Mouse (Mus musculus) CH12.LX (cell line): Measurements from ENCODE around the gene Fscn1.

Experiments used
- MAFK ChIP-seq: IDR thresholded peaks from 2 replicates; pipeline ENCODE4 v1.6.1; 2011; ENCODE audit warnings: low read length, improper control_type of control experiment; ENCODE audit not compliant: insufficient replicate concordance
- MAZ ChIP-seq: IDR thresholded peaks from 2 replicates; pipeline ENCODE4 v1.6.1; 2012; ENCODE audit warnings: low read depth, mild to moderate bottlenecking, inconsistent platforms, low read length, improper control_type of control experiment, moderate library complexity
- POLR2A ChIP-seq: IDR thresholded peaks from 2 replicates; pipeline ENCODE4 v1.6.1; 2011; ENCODE audit warnings: low read depth, mild to moderate bottlenecking, improper control_type of control experiment, low read length
- TCF12 ChIP-seq: IDR thresholded peaks from 2 replicates; pipeline ENCODE4 v1.6.1; 2014; ENCODE audit warnings: low read depth, mild to moderate bottlenecking, inconsistent platforms, low read length, improper control_type of control experiment
- ZKSCAN1 ChIP-seq: IDR thresholded peaks from 2 replicates; pipeline ENCODE4 v1.6.1; 2012; ENCODE audit warnings: low read depth, inconsistent platforms, low read length, improper control_type of control experiment, borderline replicate concordance

DNA sequence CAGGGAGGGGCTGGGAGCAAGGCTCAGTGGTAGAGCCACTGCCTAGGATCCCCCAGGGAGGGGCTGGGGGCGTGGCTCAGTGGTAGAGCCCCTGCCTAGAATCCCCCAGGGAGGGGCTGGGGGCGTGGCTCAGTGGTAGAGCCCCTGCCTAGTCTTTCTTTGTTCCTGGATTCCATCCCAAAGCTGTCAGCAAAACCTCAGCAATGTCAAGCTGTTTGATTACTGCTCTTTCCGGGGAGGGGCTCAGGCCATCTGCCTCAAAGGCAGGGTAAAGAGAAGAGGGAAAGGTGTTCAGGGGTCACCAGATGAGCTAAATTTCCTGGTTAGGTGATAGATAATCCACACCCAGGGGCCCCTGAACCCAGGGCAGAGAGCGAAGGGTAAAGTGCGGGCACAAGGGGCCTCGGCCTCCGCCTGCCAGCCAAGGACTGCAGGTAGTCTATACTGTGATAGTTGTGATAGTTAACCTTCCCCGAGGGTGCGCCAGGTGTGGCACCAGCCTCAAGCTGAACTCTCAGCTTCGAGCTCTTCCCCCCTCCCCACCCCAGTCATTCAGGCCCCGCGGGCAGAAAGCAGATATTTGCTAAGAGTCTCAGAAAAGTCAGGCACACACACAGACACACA lies 35.7 kb upstream of the Fscn1 start:
- no peak for TF ChIP-seq POLR2A
- TF ChIP-seq MAZ: no peak
- no peak for TF ChIP-seq TCF12
- no peak for TF ChIP-seq MAFK
- no peak for TF ChIP-seq ZKSCAN1
